Mouse (Mus musculus): ENCODE results near the gene Oxct1. TPM values are rescaled to one million over a fixed set of nuclear protein-coding genes. Genes with fewer than 3 reads are reported as not detected.

The Oxct1 gene
- polyA plus RNA-seq, 1 experiment from 2014 or later = 243 TPM

DNA sequence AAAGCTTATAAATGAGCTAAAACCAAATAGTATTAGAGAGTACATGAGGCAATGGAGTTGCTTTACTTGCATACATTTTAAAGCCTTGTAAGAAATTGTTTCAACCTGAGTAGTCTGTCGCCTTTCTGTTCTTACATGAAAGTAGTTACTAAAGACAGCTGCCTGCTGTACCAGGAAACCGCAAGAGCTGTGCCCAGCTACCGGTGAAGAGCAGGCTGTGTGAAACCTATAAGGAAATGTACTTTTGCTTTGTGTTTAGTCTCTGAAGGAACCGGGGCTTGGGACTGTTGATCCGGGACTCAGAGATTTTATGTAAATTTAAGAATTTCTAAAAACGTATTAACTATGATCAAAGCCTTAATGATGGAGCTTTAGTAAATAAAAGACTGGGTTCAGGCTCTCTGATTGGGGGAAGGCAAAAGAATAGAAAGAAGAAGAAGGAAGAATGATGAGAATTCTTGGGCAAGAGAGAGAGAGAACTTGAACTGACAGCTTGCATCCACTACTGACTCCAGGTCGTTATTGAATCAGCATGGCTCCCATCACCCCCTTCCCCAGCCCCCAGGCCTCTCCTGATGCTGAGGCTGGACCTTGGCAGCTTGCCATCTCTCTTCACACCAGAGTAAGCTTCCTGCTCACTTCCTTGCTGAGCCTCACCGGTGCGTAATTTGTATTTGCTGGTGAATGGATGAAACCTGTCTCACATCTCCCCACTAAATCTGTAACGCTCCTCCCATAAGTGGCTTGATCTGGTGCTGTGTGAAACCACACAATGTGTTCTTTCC lies 59.6 kb downstream of the Oxct1 start:
- Histone ChIP-seq H3K9ac (no peak overlapping the region), H3K4me3 (no peak overlapping the region), H3K4me2 (no peak overlapping the region), H3K36me3 (no peaks in the 10 kb centered on the region), H3K4me1 (no peaks in the 10 kb centered on the region), H3K27ac (no peak overlapping the region), H3K27me3 (no peaks in the 10 kb centered on the region), H3K9me3 (no peaks in the 10 kb centered on the region)
- ATAC-seq (ENCODE audit: borderline replicate concordance, extremely low read depth, low FRiP score, low TSS enrichment) = no peak
- WGBS = 65% methylated on average over 10 of the region's 10 CpGs

DNA sequence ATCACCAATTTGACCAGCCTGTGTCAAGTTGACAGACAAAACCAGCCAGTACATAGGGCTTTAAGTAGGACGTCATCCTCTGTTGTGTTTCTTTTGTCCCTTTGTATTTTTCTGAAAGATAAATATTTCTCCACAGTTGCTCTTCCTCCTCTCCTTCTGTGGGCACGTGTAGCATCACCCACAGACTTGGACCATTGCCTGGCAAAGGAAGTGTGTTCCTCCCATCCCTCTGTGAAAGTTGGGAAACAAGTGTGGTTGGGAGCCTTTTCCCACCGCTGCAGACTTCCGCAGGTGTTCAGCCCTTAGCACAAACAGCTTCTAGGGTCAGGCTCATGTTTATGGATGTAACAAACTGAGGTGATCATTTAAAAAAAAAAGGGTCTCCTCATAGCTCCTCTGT lies 61.3 kb downstream of the Oxct1 start:
- no peak overlapping the region for H3K4me2 ChIP-seq
- H3K4me3 ChIP-seq = no peak overlapping the region
- ATAC-seq (ENCODE audit: borderline replicate concordance, extremely low read depth, low FRiP score, low TSS enrichment) = no peak
- H3K27ac ChIP-seq = no peak overlapping the region
- H3K36me3 ChIP-seq = peaks cover 13% of the 10 kb centered on the region; the same call in 1 of the 2 replicates
- 74% methylated on average over 4 of the region's 4 CpGs for WGBS
- 0 out of 2 replicates have a peak, but pooled peaks cover 4% of the 10 kb centered on the region for H3K4me1 ChIP-seq
- no peaks in the 10 kb centered on the region for H3K9me3 ChIP-seq
- no peak overlapping the region for H3K9ac ChIP-seq
- H3K27me3 ChIP-seq = no peaks in the 10 kb centered on the region

DNA sequence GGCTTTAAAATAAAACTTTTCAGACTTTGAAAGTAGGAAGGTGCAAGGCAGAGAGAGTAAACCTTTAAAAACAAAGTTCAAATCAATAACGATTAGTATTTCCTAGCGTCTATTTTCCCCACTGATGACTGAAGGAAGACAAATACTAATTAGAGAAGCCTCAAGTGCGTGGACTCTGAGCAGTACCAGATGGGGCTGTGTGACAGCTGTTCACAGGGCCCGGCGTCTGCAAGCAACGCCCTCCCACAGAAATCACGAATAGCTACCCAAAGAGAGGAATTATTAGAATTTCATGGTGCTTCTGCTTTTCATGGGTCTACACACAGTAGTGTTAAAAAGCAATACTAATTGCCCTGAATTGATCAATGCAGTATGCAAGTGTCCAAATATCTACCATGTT lies 61.7 kb downstream of the Oxct1 start:
- H3K9me3 ChIP-seq = no peaks in the 10 kb centered on the region
- 64% methylated on average over 7 of the region's 7 CpGs for WGBS
- no peak overlapping the region for H3K9ac ChIP-seq
- H3K36me3 ChIP-seq = peaks cover 13% of the 10 kb centered on the region; the same call in 1 of the 2 replicates
- H3K27ac ChIP-seq = no peak overlapping the region
- H3K27me3 ChIP-seq = no peaks in the 10 kb centered on the region
- no peak for ATAC-seq (ENCODE audit: borderline replicate concordance, extremely low read depth, low FRiP score, low TSS enrichment)
- H3K4me2 ChIP-seq = no peak overlapping the region
- no peak overlapping the region for H3K4me3 ChIP-seq
- H3K4me1 ChIP-seq = 0 out of 2 replicates have a peak, but pooled peaks cover 4% of the 10 kb centered on the region

DNA sequence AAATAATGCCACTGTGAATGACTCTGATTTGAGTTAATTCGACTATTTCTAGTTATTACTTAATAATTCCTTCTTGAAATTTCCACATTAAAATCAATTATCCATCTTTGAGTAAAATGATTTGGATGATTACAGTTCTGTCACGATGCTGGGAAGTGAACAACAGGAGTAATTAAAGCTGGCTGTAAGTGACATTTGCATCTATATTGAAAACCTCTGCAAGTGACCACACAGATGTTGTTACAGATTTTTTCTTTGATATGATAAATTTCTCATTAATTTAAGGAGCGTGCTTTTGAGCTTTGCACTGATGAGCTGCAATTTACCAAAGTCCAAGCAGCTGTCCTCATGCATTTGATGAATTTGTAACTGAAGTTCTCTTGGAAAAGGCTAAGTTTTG lies 64.4 kb downstream of the Oxct1 start:
- no peak for ATAC-seq (ENCODE audit: borderline replicate concordance, extremely low read depth, low FRiP score, low TSS enrichment)
- H3K4me1 ChIP-seq = 0 out of 2 replicates have a peak, but pooled peaks cover 4% of the 10 kb centered on the region
- WGBS = 77% methylated on average over 3 of the region's 3 CpGs
- no peak overlapping the region for H3K27ac ChIP-seq
- H3K4me3 ChIP-seq = no peak overlapping the region
- no peak overlapping the region for H3K9ac ChIP-seq
- no peaks in the 10 kb centered on the region for H3K9me3 ChIP-seq
- H3K27me3 ChIP-seq = no peaks in the 10 kb centered on the region
- no peak overlapping the region for H3K4me2 ChIP-seq
- H3K36me3 ChIP-seq = peaks cover 16% of the 10 kb centered on the region; the same call in 1 of the 2 replicates

DNA sequence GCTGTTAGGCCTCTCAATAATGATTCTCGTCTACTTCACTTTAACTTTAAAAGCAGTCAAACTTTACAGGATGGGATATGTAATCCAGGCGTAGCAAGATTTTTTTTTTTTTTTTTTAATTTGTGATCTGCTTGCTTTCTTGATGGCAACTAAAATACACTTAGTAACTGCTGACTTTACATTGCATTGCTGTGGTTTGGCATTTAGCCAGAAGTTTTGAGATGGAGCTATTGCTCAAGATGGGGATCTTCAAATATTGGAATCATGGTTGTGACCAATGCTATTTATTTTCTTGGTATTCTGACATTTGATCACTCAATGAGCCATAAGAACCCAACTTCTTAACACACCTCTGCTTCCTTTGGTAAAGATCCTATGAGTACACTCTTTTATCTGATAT lies 66.4 kb downstream of the Oxct1 start:
- Histone ChIP-seq H3K4me3 (no peak overlapping the region), H3K4me2 (no peak overlapping the region), H3K4me1 (0 out of 2 replicates have a peak, but pooled peaks cover 4% of the 10 kb centered on the region), H3K27ac (no peak overlapping the region), H3K9me3 (no peaks in the 10 kb centered on the region), H3K9ac (no peak overlapping the region), H3K36me3 (peaks cover 16% of the 10 kb centered on the region; the same call in 1 of the 2 replicates), H3K27me3 (no peaks in the 10 kb centered on the region)
- no peak for ATAC-seq (ENCODE audit: borderline replicate concordance, extremely low read depth, low FRiP score, low TSS enrichment)
- WGBS = 55% methylated on average over 2 of the region's 2 CpGs

DNA sequence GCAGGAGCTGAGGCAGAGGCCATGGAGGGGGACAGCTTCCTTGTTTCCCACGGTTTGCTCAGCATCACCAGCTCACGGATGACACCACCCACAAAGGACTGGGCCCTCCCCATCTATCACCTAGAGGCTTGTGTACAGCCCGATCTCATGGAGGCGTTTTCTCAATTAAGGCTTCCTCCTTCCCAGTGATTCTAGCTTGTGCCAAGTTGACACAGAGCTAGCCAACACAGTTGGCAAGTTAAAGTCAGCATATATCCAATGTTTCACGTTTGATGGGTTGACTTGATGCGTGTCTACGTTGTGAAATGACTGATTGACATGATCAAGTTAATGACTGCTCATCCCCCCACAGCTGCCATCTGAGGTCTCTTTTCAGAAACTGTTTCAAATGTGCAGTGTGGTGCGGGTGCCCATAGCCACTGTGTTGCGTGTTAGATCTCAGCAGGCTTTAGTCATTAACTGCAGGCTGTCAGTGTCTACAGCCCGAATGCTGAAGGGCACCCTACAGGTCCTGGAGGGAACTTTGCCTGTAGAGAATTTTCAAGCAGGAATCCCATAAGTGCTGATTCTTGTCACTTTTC lies 74.2 kb downstream of the Oxct1 start:
- H3K9ac ChIP-seq = no peak overlapping the region
- H3K9me3 ChIP-seq = no peaks in the 10 kb centered on the region
- ATAC-seq (ENCODE audit: borderline replicate concordance, extremely low read depth, low FRiP score, low TSS enrichment) = no peak
- WGBS = 89% methylated on average over 10 of the region's 10 CpGs
- H3K27ac ChIP-seq = no peak overlapping the region
- H3K4me2 ChIP-seq = no peak overlapping the region
- no peak overlapping the region for H3K4me3 ChIP-seq
- no peaks in the 10 kb centered on the region for H3K4me1 ChIP-seq
- no peaks in the 10 kb centered on the region for H3K27me3 ChIP-seq
- H3K36me3 ChIP-seq = peaks cover 17% of the 10 kb centered on the region

DNA sequence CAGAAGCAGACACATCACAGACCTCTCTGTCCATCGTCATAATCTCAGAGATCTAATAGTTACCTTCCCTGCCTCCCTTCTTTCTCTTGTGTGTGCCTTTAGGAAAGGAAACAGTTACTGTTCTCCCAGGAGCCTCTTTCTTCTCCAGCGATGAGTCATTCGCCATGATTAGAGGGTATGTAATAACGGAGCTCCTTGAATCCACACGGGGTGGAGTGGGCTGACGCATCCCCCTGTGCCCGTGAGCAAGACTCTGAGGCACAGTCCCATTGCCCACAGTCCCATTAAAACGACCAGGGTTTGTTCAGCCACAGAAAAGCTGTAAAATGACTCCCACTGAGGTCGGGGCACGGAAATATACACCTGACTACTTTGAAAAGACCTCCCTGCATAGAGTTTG lies 74.8 kb downstream of the Oxct1 start:
- Histone ChIP-seq H3K27me3 (no peaks in the 10 kb centered on the region), H3K4me1 (no peaks in the 10 kb centered on the region), H3K4me2 (no peak overlapping the region), H3K9ac (no peak overlapping the region), H3K36me3 (peaks cover 17% of the 10 kb centered on the region), H3K27ac (no peak overlapping the region), H3K4me3 (no peak overlapping the region), H3K9me3 (no peaks in the 10 kb centered on the region)
- ATAC-seq (ENCODE audit: borderline replicate concordance, extremely low read depth, low FRiP score, low TSS enrichment) = no peak
- 86% methylated on average over 10 of the region's 10 CpGs for WGBS

DNA sequence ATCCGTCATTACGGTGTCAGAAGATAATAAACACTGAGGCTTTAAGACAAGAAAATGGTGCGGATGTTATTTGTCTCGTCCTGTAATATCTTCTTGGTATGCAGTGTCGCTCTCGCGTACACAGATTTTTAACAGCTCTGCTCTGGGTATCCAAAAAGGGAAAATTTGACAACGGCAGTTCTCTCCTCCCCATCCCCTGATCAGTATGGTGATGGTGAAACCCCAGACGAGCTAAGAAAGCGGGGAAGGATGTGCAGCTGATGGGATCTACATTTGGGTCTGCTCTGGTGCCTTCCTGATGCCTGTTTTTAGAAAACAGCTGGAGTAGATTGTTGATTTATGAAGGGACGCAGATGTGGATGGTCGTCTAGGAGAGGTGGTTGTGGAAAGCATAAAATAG lies 78.1 kb downstream of the Oxct1 start:
- Histone ChIP-seq H3K4me1 (no peaks in the 10 kb centered on the region), H3K27me3 (no peaks in the 10 kb centered on the region), H3K36me3 (peaks cover 17% of the 10 kb centered on the region), H3K4me2 (no peak overlapping the region), H3K27ac (no peak overlapping the region), H3K9me3 (no peaks in the 10 kb centered on the region), H3K4me3 (no peak overlapping the region), H3K9ac (no peak overlapping the region)
- no peak for ATAC-seq (ENCODE audit: borderline replicate concordance, extremely low read depth, low FRiP score, low TSS enrichment)
- WGBS = 45% methylated on average over 12 of the region's 12 CpGs

DNA sequence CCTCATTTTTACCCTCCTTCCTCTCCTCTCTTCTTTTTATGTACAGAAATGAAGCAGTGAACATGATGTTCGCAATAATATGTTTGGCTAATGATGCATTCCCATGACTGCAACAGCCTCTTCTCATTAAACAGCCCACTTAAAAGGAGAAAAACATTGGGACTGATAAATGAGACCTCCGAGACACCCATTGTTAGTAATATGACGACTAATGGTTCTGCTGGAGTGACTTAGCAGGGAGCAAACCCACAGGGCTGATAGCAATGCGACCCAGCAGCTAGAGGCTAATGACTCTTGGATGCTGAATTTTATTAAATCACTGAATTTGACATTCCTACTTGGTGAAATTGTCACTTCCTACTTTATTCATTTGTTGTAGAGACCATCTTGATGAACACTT lies 79.3 kb downstream of the Oxct1 start:
- Histone ChIP-seq H3K27ac (no peak overlapping the region), H3K4me2 (no peak overlapping the region), H3K4me3 (no peak overlapping the region), H3K9me3 (no peaks in the 10 kb centered on the region), H3K36me3 (peaks cover 8% of the 10 kb centered on the region; the same call in 1 of the 2 replicates), H3K4me1 (no peaks in the 10 kb centered on the region), H3K9ac (no peak overlapping the region), H3K27me3 (no peaks in the 10 kb centered on the region)
- ATAC-seq (ENCODE audit: borderline replicate concordance, extremely low read depth, low FRiP score, low TSS enrichment) = no peak
- 60% methylated on average over 4 of the region's 4 CpGs for WGBS

DNA sequence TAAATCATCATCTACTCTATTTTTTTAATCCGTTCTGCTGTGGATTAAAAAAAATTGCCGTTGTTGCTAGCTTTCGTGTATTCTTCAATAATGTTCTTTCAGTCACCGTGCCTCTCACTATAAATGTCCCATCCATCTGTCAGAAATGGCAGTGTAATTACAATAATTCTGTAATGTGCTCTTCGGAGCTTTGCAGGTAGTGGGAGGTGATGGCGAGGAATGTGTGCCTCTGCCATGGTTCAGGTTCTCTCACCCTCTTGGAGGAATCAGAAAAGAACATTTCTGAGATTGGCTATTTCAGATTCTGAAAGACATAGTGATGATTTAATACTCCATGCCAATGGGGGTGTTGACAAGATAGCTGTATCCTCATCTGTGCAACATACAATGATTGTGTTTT lies 93.8 kb downstream of the Oxct1 start:
- 87% methylated on average over 6 of the region's 6 CpGs for WGBS
- Histone ChIP-seq H3K9ac (no peak overlapping the region), H3K9me3 (no peaks in the 10 kb centered on the region), H3K27me3 (no peaks in the 10 kb centered on the region), H3K4me3 (no peak overlapping the region), H3K4me1 (no peaks in the 10 kb centered on the region), H3K36me3 (no peaks in the 10 kb centered on the region), H3K27ac (no peak overlapping the region), H3K4me2 (no peak overlapping the region)
- no peak for ATAC-seq (ENCODE audit: borderline replicate concordance, extremely low read depth, low FRiP score, low TSS enrichment)

DNA sequence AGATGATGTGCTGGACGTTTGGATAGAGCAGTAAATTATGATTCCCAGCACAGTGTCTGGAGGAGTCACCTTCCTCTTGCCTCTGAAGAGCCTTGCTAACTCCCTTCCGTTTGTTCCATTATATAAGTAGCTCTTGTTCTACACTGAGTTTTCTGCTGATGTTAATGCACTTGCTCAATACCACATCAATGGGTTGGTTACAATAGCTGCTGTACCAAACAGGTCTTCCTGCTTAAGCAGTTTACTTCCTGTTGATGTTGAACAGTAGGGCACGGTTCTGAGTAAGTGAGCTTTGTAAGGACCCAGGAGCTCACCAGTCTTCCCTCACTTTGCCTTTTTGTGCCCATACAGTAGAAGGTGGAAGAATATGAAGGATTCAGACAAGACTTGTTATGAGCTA lies 98.5 kb downstream of the Oxct1 start:
- no peaks in the 10 kb centered on the region for H3K9me3 ChIP-seq
- peaks cover 9% of the 10 kb centered on the region; the same call in 1 of the 2 replicates for H3K36me3 ChIP-seq
- H3K9ac ChIP-seq = no peak overlapping the region
- H3K4me1 ChIP-seq = no peaks in the 10 kb centered on the region
- no peak for ATAC-seq (ENCODE audit: borderline replicate concordance, extremely low read depth, low FRiP score, low TSS enrichment)
- no peak overlapping the region for H3K4me2 ChIP-seq
- 69% methylated on average over 3 of the region's 3 CpGs for WGBS
- no peaks in the 10 kb centered on the region for H3K27me3 ChIP-seq
- no peak overlapping the region for H3K4me3 ChIP-seq
- no peak overlapping the region for H3K27ac ChIP-seq

DNA sequence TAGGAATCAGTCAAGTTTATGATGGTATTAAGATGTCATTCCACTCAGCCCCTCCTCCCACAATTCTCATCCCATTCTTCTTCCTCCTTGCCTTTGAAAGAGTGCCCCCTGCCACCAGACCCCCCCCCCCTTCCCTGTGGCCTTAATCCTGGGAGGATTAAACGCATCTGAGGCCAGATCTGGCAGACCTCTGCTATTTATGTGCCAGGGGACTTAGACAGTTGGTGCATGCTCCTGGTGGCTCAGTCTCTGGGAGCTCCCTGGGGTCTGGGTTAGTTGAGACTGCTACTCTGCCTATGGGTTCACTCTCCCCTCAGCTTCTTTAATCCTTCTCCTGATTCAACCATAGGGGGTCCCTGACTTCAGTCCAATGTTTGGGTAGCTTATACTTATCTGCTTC lies 112.3 kb downstream of the Oxct1 start:
- H3K4me3 ChIP-seq = no peak overlapping the region
- no peaks in the 10 kb centered on the region for H3K27me3 ChIP-seq
- H3K36me3 ChIP-seq = 0 out of 2 replicates have a peak, but pooled peaks cover 4% of the 10 kb centered on the region
- WGBS = 38% methylated on average over 1 of the region's 1 CpGs
- ATAC-seq (ENCODE audit: borderline replicate concordance, extremely low read depth, low FRiP score, low TSS enrichment) = no peak
- H3K4me2 ChIP-seq = no peak overlapping the region
- H3K9me3 ChIP-seq = no peaks in the 10 kb centered on the region
- H3K27ac ChIP-seq = no peak overlapping the region
- H3K9ac ChIP-seq = no peak overlapping the region
- H3K4me1 ChIP-seq = no peaks in the 10 kb centered on the region
